Mouse (Mus musculus) lung, adult 2 months (tissue): Measurements from ENCODE around the gene Etfa. TPM values are rescaled to one million over a fixed set of nuclear protein-coding genes. Genes with fewer than 3 reads are reported as not detected.

Source experiments
- DNase-seq: peaks from one replicate; pipeline ENCODE4 v3.0.0; 2022
- H3K4me1 ChIP-seq: fragments of 200-500 bp; 2 replicates; pipeline ENCODE4 v1.6.1; 2011; ENCODE audit warnings: low read length; ENCODE audit not compliant: control insufficient read depth, insufficient read depth
- H3K4me3 ChIP-seq: fragments of 200-500 bp; replicated peaks from 2 replicates; pipeline ENCODE3; 2011; ENCODE audit warnings: low read depth, mild to moderate bottlenecking, control low read depth, low read length; ENCODE audit errors: extremely low read depth
- CTCF ChIP-seq: fragments of 200-500 bp; IDR thresholded peaks from 2 replicates; pipeline ENCODE4 v1.5.1; 2011; ENCODE audit warnings: mild to moderate bottlenecking, low read length, control low read depth; ENCODE audit not compliant: insufficient read depth
- POLR2A ChIP-seq: fragments of 200-500 bp; IDR thresholded peaks from 2 replicates; pipeline ENCODE4 v1.6.1; 2011; ENCODE audit warnings: low read depth, mild to moderate bottlenecking, control low read depth, low read length, borderline replicate concordance; ENCODE audit errors: extremely low read depth
- WGBS: fragments of 180-500 bp; shearing (Covaris S2); methylation state at CpG from one replicate; pipeline ENCODE4 v1.1.7; 2018; 5-methylcytosine and 5-hydroxymethylcytosine counted together
- polyA plus RNA-seq: library from polyadenylated mRNA; depleted of rRNA; stranded (reverse); fragments of >200 nt; gene quantifications from 2 replicates; pipeline ENCODE4 v1.2.3, GENCODE M21; 2012; rRNA removed

Etfa gene
- 33.7 and 40.6 TPM in 2 replicates for polyA plus RNA-seq

- Histone ChIP-seq H3K4me1 (peaks cover 2% of the 10 kb centered on the region; the same call in 1 of the 2 replicates), H3K4me3 (peak within 1 kb of the TSS; percentile 71)
- DNase-seq, result peak; percentile 98
- under 1% methylated on average over 47 of the region's 47 CpGs for WGBS
- TF ChIP-seq POLR2A (no peak), CTCF (no peak)
Observed at GRCm38 (mm10) chr9:55512027-55512543, at the start of gene Etfa. TSS of gene Etfa (minus strand) at chr9:55512243.

GRCm38 (mm10) chr9:55560960-55561359 is 48.9 kb upstream of the Etfa start:
- Histone ChIP-seq H3K4me1 (no peaks in the 10 kb centered on the region), H3K4me3 (no peak overlapping the region)
- 76% methylated on average over 1 of the region's 1 CpGs for WGBS
- no peak for TF ChIP-seq POLR2A
- TF ChIP-seq CTCF, result no peak
- no peak for DNase-seq

GRCm38 (mm10) chr9:55554986-55555385 is 42.9 kb upstream of the Etfa start:
- Histone ChIP-seq H3K4me1 (no peaks in the 10 kb centered on the region), H3K4me3 (no peak overlapping the region)
- no peak for DNase-seq
- TF ChIP-seq CTCF, result no peak
- no peak for TF ChIP-seq POLR2A
- WGBS, result 49% methylated on average over 1 of the region's 1 CpGs

- WGBS, result 29% methylated on average over 16 of the region's 16 CpGs
- TF ChIP-seq CTCF (0 out of 2 replicates have a peak, but pooled peaks have one; percentile 0), POLR2A (no peak)
- Histone ChIP-seq H3K4me3 (no peak overlapping the region), H3K4me1 (peaks cover 8% of the 10 kb centered on the region)
- DNase-seq, result no peak
Observed at GRCm38 (mm10) chr9:55549302-55549890, 37.4 kb upstream of the Etfa start.

- TF ChIP-seq POLR2A, result no peak
- no peak for TF ChIP-seq CTCF
- Histone ChIP-seq H3K4me1 (peaks cover 14% of the 10 kb centered on the region), H3K4me3 (no peak overlapping the region)
- WGBS, result 45% methylated on average over 3 of the region's 3 CpGs
- no peak for DNase-seq
Observed at GRCm38 (mm10) chr9:55548871-55549270, 36.8 kb upstream of the Etfa start.

- TF ChIP-seq CTCF, result no peak
- no peak for TF ChIP-seq POLR2A
- 4% methylated on average over 63 of the region's 63 CpGs for WGBS
- Histone ChIP-seq H3K4me1 (peaks cover 22% of the 10 kb centered on the region), H3K4me3 (no peak overlapping the region)
- peak; percentile 35 for DNase-seq
Observed at GRCm38 (mm10) chr9:55546176-55547010, 34.4 kb upstream of the Etfa start.

- Histone ChIP-seq H3K4me1 (peaks cover 26% of the 10 kb centered on the region), H3K4me3 (no peak overlapping the region)
- DNase-seq, result peak; percentile 27
- TF ChIP-seq CTCF, result no peak
- TF ChIP-seq POLR2A, result no peak
- 12% methylated on average over 41 of the region's 41 CpGs for WGBS
Observed at GRCm38 (mm10) chr9:55545556-55546175, 33.6 kb upstream of the Etfa start.

GRCm38 (mm10) chr9:55544861-55545555 is 33.0 kb upstream of the Etfa start:
- 8% methylated on average over 30 of the region's 30 CpGs for WGBS
- Histone ChIP-seq H3K4me3 (no peak overlapping the region), H3K4me1 (peaks cover 26% of the 10 kb centered on the region)
- peak; percentile 60 for DNase-seq
- no peak for TF ChIP-seq POLR2A
- TF ChIP-seq CTCF, result no peak
